Mouse (Mus musculus): ENCODE measurements at regions not wholly inside any gene's neighbourhood (a gene's known extent, or its start where the extent isn't known, plus 50 kb on each side); places are given as distances from the start of the nearest gene placed in this dataset.

GRCm38 (mm10) chr6:36248219-36248618 is 139.7 kb upstream of the Chrm2 start:
- Histone ChIP-seq H3K4me3 (ENCODE audit: low read depth, low read length) (no peak overlapping the region), H3K4me1 (ENCODE audit: control insufficient read depth, low read depth, low read length) (no peaks in the 10 kb centered on the region), H3K36me3 (ENCODE audit: control insufficient read depth, insufficient read depth) (no peaks in the 10 kb centered on the region), H3K9me3 (replicated peaks; ENCODE audit: control insufficient read depth, low read length) (no peaks in the 10 kb centered on the region), H3K27me3 (ENCODE audit: control insufficient read depth, insufficient read depth, low read depth, low read length) (no peaks in the 10 kb centered on the region), H3K4me2 (ENCODE audit: low read depth, low read length) (no peak overlapping the region), H3K27ac (ENCODE audit: low read length) (no peak overlapping the region), H3K9ac (ENCODE audit: low read depth, low read length) (no peak overlapping the region)
- no peak for ATAC-seq (ENCODE audit: low read depth)
- WGBS (ENCODE audit: insufficient replicate concordance), result 62% methylated on average over 1 of the region's 1 CpGs

- Histone ChIP-seq H3K4me1 (ENCODE audit: control insufficient read depth, low read depth, low read length) (no peaks in the 10 kb centered on the region), H3K27me3 (ENCODE audit: control insufficient read depth, insufficient read depth, low read depth, low read length) (no peaks in the 10 kb centered on the region), H3K4me2 (ENCODE audit: low read depth, low read length) (no peak overlapping the region), H3K9me3 (replicated peaks; ENCODE audit: control insufficient read depth, low read length) (no peaks in the 10 kb centered on the region), H3K9ac (ENCODE audit: low read depth, low read length) (no peak overlapping the region), H3K27ac (ENCODE audit: low read length) (no peak overlapping the region), H3K36me3 (ENCODE audit: control insufficient read depth, insufficient read depth) (no peaks in the 10 kb centered on the region), H3K4me3 (ENCODE audit: low read depth, low read length) (no peak overlapping the region)
- ATAC-seq (ENCODE audit: low read depth), result no peak
- 20% methylated on average over 4 of the region's 4 CpGs for WGBS (ENCODE audit: insufficient replicate concordance)
Measured at GRCm38 (mm10) chr6:36249047-36249446, 138.8 kb upstream of the Chrm2 start.

GRCm38 (mm10) chr6:36266717-36267402 is 121.0 kb upstream of the Chrm2 start:
- Histone ChIP-seq H3K27me3 (ENCODE audit: control insufficient read depth, insufficient read depth, low read depth, low read length) (no peaks in the 10 kb centered on the region), H3K4me3 (ENCODE audit: low read depth, low read length) (no peak overlapping the region), H3K27ac (ENCODE audit: low read length) (no peak overlapping the region), H3K4me2 (ENCODE audit: low read depth, low read length) (no peak overlapping the region), H3K9ac (ENCODE audit: low read depth, low read length) (no peak overlapping the region), H3K36me3 (ENCODE audit: control insufficient read depth, insufficient read depth) (no peaks in the 10 kb centered on the region), H3K4me1 (ENCODE audit: control insufficient read depth, low read depth, low read length) (no peaks in the 10 kb centered on the region), H3K9me3 (replicated peaks; ENCODE audit: control insufficient read depth, low read length) (no peaks in the 10 kb centered on the region)
- ATAC-seq (ENCODE audit: low read depth), result no peak
- WGBS (ENCODE audit: insufficient replicate concordance), result 59% methylated on average over 10 of the region's 10 CpGs

- H3K27me3 ChIP-seq (ENCODE audit: control insufficient read depth, insufficient read depth, low read depth, low read length), result no peaks in the 10 kb centered on the region
- no peaks in the 10 kb centered on the region for H3K4me1 ChIP-seq (ENCODE audit: control insufficient read depth, low read depth, low read length)
- 32% methylated on average over 10 of the region's 10 CpGs for WGBS (ENCODE audit: insufficient replicate concordance)
- H3K36me3 ChIP-seq (ENCODE audit: control insufficient read depth, insufficient read depth), result no peaks in the 10 kb centered on the region
- no peak overlapping the region for H3K4me3 ChIP-seq (ENCODE audit: low read depth, low read length)
- no peak for ATAC-seq (ENCODE audit: low read depth)
- no peak overlapping the region for H3K27ac ChIP-seq (ENCODE audit: low read length)
- H3K4me2 ChIP-seq (ENCODE audit: low read depth, low read length), result no peak overlapping the region
- H3K9me3 ChIP-seq (replicated peaks; ENCODE audit: control insufficient read depth, low read length), result no peaks in the 10 kb centered on the region
- H3K9ac ChIP-seq (ENCODE audit: low read depth, low read length), result no peak overlapping the region
Measured at GRCm38 (mm10) chr6:36286664-36287063, 101.2 kb upstream of the Chrm2 start.

- no peak for ATAC-seq (ENCODE audit: low read depth)
- Histone ChIP-seq H3K36me3 (ENCODE audit: control insufficient read depth, insufficient read depth) (no peaks in the 10 kb centered on the region), H3K4me3 (ENCODE audit: low read depth, low read length) (no peak overlapping the region), H3K4me2 (ENCODE audit: low read depth, low read length) (no peak overlapping the region), H3K27ac (ENCODE audit: low read length) (no peak overlapping the region), H3K27me3 (ENCODE audit: control insufficient read depth, insufficient read depth, low read depth, low read length) (no peaks in the 10 kb centered on the region), H3K9me3 (replicated peaks; ENCODE audit: control insufficient read depth, low read length) (no peaks in the 10 kb centered on the region), H3K4me1 (ENCODE audit: control insufficient read depth, low read depth, low read length) (no peaks in the 10 kb centered on the region), H3K9ac (ENCODE audit: low read depth, low read length) (no peak overlapping the region)
- 59% methylated on average over 1 of the region's 1 CpGs for WGBS (ENCODE audit: insufficient replicate concordance)
Measured at GRCm38 (mm10) chr6:36313586-36313985, 74.3 kb upstream of the Chrm2 start.

Data from liver, embryonic 16.5 days (tissue).